Mouse (Mus musculus) fat pad, adult 2 months (tissue): ENCODE results near the gene Mroh2a.

ENCODE experiments used
- DNase-seq: peaks from one replicate; pipeline ENCODE4 v3.0.0-alpha.2; 2011; ENCODE audit warnings: low read depth, low spot score; ENCODE audit errors: extremely low read depth

Mroh2a gene

DNA sequence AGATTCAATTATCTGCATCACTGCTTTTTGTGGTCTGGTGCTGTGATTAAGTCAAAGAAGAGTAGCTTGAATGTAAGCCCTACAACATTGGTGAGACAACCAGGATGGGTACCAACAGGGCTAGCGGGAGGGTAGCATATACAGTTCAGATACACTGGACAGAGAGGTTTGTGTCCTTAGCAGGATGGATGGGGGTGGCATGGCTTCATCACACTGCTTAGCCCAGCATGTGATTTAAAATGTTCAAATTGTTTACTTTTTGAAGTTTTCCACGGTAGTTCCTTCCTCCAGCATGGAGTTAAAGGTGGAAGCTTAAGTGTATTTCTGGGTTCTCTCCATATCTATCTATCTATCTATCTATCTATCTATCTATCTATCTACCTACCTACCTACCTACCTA lies 62.4 kb downstream of the Mroh2a start:
- DNase-seq = no peak

- no peak for DNase-seq
Measured at GRCm38 (mm10) chr1:88289917-88290316, 63.1 kb downstream of the Mroh2a start.

- no peak for DNase-seq
Measured at GRCm38 (mm10) chr1:88290511-88290910, 63.7 kb downstream of the Mroh2a start.

- DNase-seq = no peak
Measured at GRCm38 (mm10) chr1:88291409-88292005, 64.7 kb downstream of the Mroh2a start.

- no peak for DNase-seq
Measured at GRCm38 (mm10) chr1:88292057-88292456, 65.3 kb downstream of the Mroh2a start.

DNA sequence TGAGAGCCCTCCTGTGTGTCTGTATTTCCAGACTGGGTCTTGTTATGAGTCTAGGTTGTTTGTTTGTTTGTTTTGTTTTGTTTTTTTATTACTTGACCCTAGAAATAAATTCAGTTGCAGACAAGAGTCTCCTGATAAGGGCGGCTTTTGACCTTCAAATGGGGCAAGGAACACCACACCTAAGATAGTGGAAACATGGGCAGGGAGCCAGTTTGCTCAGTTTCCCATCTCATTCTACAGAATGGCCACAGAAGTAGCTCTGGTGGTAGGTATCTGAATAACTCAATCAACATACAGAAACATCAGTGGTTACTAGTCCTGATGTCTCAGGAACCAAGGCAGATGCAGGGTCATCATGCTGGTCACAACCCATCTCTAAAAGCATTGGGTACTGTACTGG lies 67.9 kb downstream of the Mroh2a start:
- DNase-seq = no peak

DNA sequence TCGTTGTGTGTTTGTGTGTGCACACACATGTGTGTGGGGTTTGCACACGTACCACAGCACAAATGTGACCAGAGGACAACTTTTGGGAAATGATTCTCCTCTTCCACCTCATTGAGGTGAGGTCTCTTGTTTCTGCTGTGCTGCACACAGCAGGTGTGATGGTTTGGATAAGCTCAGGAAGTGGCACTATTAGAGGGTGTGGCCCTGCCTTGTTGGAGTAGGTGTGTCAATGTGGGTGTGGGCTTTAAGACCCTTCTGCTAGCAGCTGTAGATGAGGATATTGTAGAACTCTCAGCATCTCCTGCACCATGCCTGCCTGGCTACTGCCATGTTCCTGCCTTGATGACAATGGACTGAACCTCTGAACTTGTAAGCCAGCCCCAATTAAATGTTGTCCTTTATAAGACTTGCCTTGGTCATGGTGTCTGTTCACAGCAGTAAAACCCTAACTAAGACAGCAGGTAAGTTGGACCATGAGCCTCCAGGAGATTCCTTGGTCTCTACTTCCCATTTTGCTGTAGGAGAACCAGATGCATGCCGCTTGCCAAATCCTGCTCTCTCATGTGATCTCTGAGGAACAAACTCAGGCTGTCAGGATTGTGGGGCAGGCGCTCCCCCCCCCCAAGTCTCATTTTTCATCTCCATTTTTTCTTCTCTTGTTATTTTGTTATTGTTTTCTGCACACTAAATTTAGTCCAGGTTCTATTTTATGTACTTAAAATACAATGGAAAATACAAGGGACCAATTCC lies 69.6 kb downstream of the Mroh2a start:
- no peak for DNase-seq

DNA sequence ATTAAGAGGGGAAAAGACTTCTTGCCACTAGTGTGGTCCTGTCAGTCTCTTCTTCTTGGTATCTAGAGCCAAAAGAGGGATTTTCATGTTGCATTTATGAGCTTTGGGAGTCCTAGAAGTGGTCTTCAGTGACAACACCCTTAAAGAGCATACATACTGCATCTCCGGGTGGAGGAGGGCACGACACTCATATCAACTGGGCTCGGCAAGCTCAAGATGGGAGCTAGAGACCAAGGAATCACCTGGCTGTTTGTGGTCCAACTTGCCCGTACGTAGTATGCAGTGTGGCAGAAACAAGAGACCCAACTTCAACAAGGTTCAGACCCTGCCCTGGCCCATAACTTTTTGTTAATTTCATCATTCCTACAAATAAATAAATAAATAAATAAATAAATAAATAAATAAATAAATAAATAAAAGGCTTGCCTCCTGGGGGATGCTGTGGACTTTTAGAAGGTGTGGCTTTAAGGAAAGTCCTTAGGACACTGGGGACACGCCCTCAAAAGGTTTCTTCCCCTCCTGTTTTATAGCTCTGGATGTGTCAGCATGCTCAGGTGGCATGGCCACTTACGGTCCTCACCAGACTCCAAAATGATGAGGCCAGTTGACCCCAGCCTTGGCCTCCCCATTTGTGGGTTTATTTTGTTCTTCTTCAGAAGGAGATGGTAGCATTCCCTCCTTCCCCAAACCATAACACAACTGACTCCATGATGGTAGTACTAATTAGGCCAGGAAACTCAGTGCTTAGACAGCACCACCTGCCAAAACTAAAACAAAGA lies 70.9 kb downstream of the Mroh2a start:
- DNase-seq = no peak

DNA sequence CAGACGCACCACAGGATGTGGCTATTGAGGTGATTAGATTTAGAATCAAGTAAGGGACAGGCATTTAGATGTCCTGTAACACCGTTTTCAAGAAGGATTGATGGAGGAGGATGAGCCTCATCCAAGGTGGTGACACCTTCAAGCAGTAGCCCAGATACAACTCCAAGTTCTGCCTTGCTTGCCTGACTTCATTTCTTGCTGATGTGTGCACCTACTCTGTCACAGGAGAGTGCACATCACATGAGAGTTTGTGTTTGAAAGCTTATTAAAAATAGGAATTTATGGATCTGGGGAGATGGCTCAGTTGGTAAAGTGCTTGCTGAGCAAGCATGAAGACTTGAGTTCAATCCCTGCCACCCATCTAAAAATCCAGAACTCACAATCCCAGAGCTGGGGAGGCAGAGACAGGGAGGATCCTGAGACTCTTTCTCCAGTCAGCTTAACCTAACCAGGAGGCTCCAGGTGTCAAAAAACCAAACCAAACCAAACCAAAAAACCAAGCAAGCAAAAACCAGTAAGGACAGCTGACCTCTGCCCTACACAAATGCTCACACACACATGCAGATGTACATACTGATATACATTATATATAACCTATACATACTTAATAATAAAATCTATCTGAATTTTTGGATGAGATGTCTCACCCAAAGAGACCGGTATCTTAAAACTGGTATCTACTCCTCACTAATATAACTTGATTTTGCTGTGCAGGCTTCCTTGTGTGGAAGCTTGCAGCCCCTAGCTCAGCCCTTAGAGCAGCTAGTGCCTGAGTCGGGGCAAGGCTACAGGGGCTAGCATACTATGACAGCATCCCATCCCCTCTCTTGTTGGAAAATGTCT lies 72.1 kb downstream of the Mroh2a start:
- DNase-seq = no peak

DNA sequence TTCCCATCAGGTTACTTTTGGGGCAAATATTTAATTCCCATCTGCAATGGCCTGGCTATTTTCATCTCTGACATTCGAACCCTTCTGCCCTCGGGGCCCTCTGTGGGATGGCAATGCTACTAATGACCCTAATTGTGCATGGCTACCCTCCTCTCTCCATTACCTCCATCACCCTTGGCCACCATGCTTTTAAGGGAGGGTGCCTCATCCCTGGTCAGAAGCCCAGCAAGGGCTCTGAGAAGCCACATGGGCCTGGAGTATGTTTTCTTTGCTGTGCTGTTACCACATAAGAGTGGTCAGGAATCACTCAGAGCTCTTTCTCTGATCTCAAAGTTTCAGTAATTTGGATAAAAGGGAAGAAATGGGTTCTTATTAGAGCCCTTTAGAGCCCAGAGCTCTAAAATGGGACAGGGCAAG lies 72.8 kb downstream of the Mroh2a start:
- no peak for DNase-seq

DNA sequence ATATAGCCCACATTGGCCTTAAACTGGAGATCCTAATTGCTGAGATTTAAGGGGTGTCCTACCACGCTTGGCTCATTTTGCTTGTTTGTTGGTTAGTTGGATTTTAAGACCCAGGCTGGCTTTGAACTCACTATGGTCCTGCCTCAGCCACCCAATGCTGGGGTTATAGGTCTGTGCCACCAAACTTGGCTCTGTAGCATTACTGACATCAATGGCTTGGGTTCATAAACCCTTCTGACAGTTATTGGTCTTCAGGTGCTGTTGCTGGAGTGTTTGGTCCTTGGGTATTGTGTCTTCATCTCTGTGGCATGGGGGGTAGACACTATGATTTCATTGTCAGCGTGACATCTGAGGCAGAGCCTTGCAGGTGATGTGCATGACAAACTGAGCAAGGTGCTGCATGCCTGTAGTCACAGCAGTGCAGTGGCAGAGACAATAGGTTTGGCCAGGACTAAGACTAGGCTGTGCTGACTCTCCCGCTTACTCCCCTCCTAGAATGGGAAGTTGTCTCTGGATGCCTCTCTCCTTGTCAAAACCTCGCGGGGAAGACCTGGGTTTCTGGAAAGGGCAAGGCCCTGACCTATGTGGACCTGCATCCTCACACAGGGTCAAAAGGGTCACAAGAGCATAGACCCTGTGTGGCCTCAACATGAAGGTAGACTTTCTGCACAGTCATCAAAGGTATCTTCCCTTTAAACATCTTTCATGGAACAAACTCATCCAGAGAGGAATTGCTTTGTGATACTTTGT lies 73.7 kb downstream of the Mroh2a start:
- no peak for DNase-seq

GRCm38 (mm10) chr1:88301121-88302014 lies 74.6 kb downstream of the Mroh2a start:
- no peak for DNase-seq

GRCm38 (mm10) chr1:88302057-88302740 lies 75.4 kb downstream of the Mroh2a start:
- no peak for DNase-seq

DNA sequence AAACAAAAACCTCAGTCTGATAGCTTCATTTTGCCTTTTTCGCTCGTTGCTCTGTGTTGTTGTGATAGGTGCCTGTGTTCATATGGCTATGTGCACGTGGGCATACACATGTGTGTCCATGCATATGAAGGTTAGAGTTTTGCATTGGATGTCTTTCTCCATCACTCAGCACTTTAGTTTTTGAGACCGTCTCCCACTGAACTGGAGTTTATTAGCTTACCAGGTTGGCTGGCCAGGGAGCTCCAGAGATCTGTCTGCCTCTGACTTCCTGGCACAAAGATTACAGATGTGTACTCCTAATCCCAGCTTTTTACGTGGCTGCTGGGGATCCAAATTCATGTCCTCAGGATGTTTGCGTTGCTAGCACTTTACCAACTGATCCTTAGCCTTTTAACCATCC lies 77.0 kb downstream of the Mroh2a start:
- no peak for DNase-seq

DNA sequence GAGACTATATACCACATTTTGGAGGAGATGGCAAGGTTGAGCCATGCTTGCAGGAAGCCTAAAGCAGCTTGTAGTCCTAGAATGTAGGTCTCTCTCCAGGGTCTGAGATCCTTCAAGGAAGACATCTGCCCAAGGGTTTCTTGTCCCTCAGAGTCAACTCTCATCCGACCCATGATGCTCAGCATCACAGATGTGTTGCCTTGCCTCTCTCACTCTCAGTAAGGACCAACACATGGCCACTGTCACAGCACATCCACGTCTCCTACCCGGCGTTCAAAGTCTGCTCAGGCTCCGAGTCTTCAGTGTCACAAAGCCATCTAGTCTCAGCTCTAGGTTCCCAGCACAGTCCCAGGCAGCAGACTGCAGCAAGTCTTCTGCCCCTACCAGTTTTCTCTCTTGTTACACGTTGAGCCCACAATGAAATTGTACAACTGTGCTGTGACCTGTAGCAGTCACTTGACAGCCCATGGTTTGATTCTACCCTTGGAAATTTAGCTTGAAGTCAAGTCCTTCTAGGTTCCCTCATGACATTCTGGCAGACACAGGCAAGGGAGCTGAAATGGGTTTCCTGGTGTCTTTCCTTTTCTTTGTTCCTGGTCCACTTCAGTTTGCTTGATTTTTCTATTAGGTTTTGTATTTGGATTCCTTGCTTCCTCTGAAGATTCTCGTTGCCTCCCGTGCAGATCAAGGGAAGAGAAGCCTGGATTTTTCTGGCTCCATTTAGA lies 77.6 kb downstream of the Mroh2a start:
- no peak for DNase-seq

DNA sequence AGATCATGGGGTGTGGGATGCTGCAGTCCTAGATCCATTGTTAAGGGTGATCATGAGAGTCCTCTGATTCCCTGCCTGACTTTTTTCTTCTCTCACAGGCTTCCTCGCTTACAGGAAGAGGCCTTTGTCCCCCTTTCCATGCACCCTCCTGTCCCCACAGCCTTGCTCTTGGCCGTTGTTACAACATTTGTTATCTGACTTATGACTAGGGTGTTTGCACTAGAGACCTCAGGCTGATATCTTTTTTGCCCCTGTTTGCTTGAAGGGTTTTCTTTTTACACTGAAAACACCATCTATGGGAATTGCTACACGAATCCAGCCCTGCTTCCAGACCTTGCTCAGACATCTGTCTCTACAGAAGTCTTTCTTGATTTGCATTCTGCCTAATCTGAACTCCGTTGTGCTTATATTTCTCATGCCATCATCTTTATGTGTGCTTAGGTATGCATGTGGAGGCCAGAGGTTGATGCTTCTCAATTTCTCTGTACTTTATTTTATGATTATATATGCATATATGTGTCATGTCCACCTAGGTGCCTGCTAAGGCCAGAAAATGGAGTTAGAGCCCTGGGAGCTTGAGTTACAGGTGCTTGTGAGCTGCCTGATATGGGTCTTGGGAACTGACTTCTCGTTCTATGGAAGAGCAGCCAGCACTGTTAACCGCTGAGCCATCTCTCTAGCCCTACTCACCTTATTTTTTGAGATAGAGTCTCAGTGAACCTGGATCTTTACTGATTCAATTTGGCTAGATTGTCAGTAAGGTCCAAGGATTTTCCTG lies 78.4 kb downstream of the Mroh2a start:
- DNase-seq = no peak

DNA sequence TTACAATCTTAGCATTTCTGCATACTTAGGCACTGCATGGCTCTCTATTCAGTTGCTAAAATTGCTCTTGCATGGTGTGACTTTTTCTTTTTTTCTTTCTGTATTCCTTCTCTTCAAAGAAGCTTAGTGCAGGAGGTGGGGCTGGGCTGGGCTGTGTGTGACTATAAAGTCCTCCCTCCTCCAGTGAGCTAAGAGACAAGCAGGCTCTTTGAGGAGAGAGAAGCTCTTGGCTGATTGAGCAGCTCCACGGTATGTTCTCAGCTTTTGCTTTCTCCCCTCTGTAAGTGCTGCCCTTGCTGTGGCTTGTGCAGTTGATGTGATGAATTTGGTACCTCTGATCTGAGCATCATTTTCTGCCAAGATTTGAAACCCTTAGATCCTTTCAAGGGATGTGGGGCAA lies 79.8 kb downstream of the Mroh2a start:
- no peak for DNase-seq
